In genomic region chr9:46175300-46175699, GRCm38 (mm10) we compare ENCODE assay signal across 8 mouse cellular contexts. TPM values are rescaled to one million over a fixed set of nuclear protein-coding genes. Genes with fewer than 3 reads are reported as not detected.
DNase-seq lines count a peak whose midpoint lies in the region; ATAC-seq and TF ChIP-seq lines count a peak whose summit lies in the region.

No protein-coding gene starts in this region.

- H3K4me2 ChIP-seq in kidney, embryonic 15.5 days = no peak overlapping the region
- no peak overlapping the region for H3K4me2 ChIP-seq in stomach, embryonic 16.5 days (ENCODE audit: low read depth, low read length)
- H3K4me2 ChIP-seq in midbrain, embryonic 16.5 days (ENCODE audit: low read length) = no peak overlapping the region

- peaks cover 15% of the 10 kb centered on the region for H3K36me3 ChIP-seq in kidney, embryonic 15.5 days
- peaks cover 5% of the 10 kb centered on the region; the same call in 1 of the 2 replicates for H3K36me3 ChIP-seq in stomach, embryonic 16.5 days (ENCODE audit: control insufficient read depth, insufficient read depth, low read length)
- 0 out of 2 replicates have a peak, but pooled peaks cover 2% of the 10 kb centered on the region for H3K36me3 ChIP-seq in midbrain, embryonic 16.5 days (ENCODE audit: control insufficient read depth, insufficient read depth, low read length)

- no peak overlapping the region for H3K4me3 ChIP-seq in kidney, embryonic 15.5 days (replicated peaks)
- no peak overlapping the region for H3K4me3 ChIP-seq in lung, adult 2 months (replicated peaks; ENCODE audit: extremely low read depth, low read depth, low read length)
- no peak overlapping the region for H3K4me3 ChIP-seq in stomach, embryonic 16.5 days (replicated peaks; ENCODE audit: low read length)
- H3K4me3 ChIP-seq in midbrain, embryonic 16.5 days (ENCODE audit: low read depth, low read length) = no peak overlapping the region

- TF ChIP-seq CTCF in lung, adult 2 months (IDR thresholded peaks at IDR 0.05; ENCODE audit: insufficient read depth, low read length) = no peak

- no peak for DNase-seq in kidney, adult 9 months
- peak; percentile 27 for DNase-seq in lung, adult 2 months
- no peak for DNase-seq in cerebellum, adult 9-10 months

- peak overlapping the region; percentile 22 for H3K27ac ChIP-seq in kidney, embryonic 15.5 days
- peak overlapping the region; percentile 48; the same call in 1 of the 2 replicates for H3K27ac ChIP-seq in stomach, embryonic 16.5 days (ENCODE audit: low read length)
- no peak overlapping the region for H3K27ac ChIP-seq in midbrain, embryonic 16.5 days (ENCODE audit: low read length)

- WGBS in kidney, embryonic 15.5 days = 21% methylated on average over 1 of the region's 1 CpGs
- WGBS in lung, adult 2 months = 5% methylated on average over 1 of the region's 1 CpGs
- WGBS in stomach, embryonic 16.5 days = 39% methylated on average over 1 of the region's 1 CpGs
- 88% methylated on average over 1 of the region's 1 CpGs for WGBS in midbrain, embryonic 16.5 days

- TF ChIP-seq POLR2A in lung, adult 2 months (IDR thresholded peaks at IDR 0.05; ENCODE audit: borderline replicate concordance, extremely low read depth, low read depth, low read length) = no peak

- peaks cover 31% of the 10 kb centered on the region for H3K4me1 ChIP-seq in kidney, embryonic 15.5 days
- peaks cover 8% of the 10 kb centered on the region; the same call in 1 of the 2 replicates for H3K4me1 ChIP-seq in lung, adult 2 months (ENCODE audit: control insufficient read depth, insufficient read depth, low read length)
- peaks cover 21% of the 10 kb centered on the region; the same call in 1 of the 2 replicates for H3K4me1 ChIP-seq in stomach, embryonic 16.5 days (ENCODE audit: control insufficient read depth, insufficient read depth, low read length)
- H3K4me1 ChIP-seq in midbrain, embryonic 16.5 days (ENCODE audit: control insufficient read depth, insufficient read depth, low read length) = peaks cover under 1% of the 10 kb centered on the region; the same call in 1 of the 2 replicates

- no peaks in the 10 kb centered on the region for H3K27me3 ChIP-seq in kidney, embryonic 15.5 days
- no peaks in the 10 kb centered on the region for H3K27me3 ChIP-seq in stomach, embryonic 16.5 days (ENCODE audit: control insufficient read depth, insufficient read depth, low read length)
- no peaks in the 10 kb centered on the region for H3K27me3 ChIP-seq in midbrain, embryonic 16.5 days (ENCODE audit: control insufficient read depth, insufficient read depth, low read depth, low read length)

- no peak for ATAC-seq in kidney, embryonic 15.5 days (replicated peaks; ENCODE audit: low FRiP score)
- ATAC-seq in granulocyte monocyte progenitor cell, adult 5-6 weeks (replicated peaks; ENCODE audit: poor library complexity, severe bottlenecking) = peak; percentile 95
- ATAC-seq in stomach, embryonic 16.5 days (ENCODE audit: insufficient read depth, low FRiP score) = no peak; the same call in 1 of the 2 replicates
- ATAC-seq in erythroblast, adult 5-6 weeks (replicated peaks; ENCODE audit: low FRiP score, poor library complexity, severe bottlenecking) = no peak
- ATAC-seq in midbrain, embryonic 16.5 days = no peak

- no peak overlapping the region for H3K9ac ChIP-seq in kidney, embryonic 15.5 days
- H3K9ac ChIP-seq in stomach, embryonic 16.5 days (ENCODE audit: low read length) = no peak overlapping the region
- no peak overlapping the region for H3K9ac ChIP-seq in midbrain, embryonic 16.5 days (ENCODE audit: low read depth, low read length)

- H3K9me3 ChIP-seq in kidney, embryonic 15.5 days (replicated peaks) = no peaks in the 10 kb centered on the region
- H3K9me3 ChIP-seq in stomach, embryonic 16.5 days (replicated peaks; ENCODE audit: control insufficient read depth, low read length) = no peaks in the 10 kb centered on the region
- H3K9me3 ChIP-seq in midbrain, embryonic 16.5 days (replicated peaks; ENCODE audit: control insufficient read depth, low read length, poor library complexity, severe bottlenecking) = no peaks in the 10 kb centered on the region

RNA-seq across cellular contexts. Expression of gene Apoa1, which starts 53.1 kb away (rescaled TPM):
- polyA plus RNA-seq in kidney, embryonic 15.5 days (2015; fragmentation: Nextera tagmentation; extraction: Ambion mirVana) = 32.7 and 67.5 TPM in 2 replicates
- not detected in 2 replicates for total RNA-seq in granulocyte monocyte progenitor cell, adult 5-6 weeks (2014; fragmentation: Nextera tagmentation)
- total RNA-seq in granulocyte monocyte progenitor cell, adult 5-6 weeks (2017) = not detected in 2 replicates
- 2.0 and 3.2 TPM in 2 replicates for polyA plus RNA-seq in lung, adult 2 months (2012; rRNA removed)
- 510 and 643 TPM in 2 replicates for polyA plus RNA-seq in stomach, embryonic 16.5 days (2015; fragmentation: Nextera tagmentation; extraction: Ambion mirVana)
- total RNA-seq in erythroblast, adult 5-6 weeks (2015; ENCODE audit: low replicate concordance) = not detected in 2 replicates
- total RNA-seq in erythroblast, adult 5-6 weeks (2017; ENCODE audit: low replicate concordance) = not detected in 2 replicates
- polyA plus RNA-seq in midbrain, embryonic 16.5 days (2015; fragmentation: Nextera tagmentation; extraction: Ambion mirVana) = 3.5 and 3.9 TPM in 2 replicates
